12 mouse cellular contexts compared by ENCODE assay signal in the genomic region with DNA sequence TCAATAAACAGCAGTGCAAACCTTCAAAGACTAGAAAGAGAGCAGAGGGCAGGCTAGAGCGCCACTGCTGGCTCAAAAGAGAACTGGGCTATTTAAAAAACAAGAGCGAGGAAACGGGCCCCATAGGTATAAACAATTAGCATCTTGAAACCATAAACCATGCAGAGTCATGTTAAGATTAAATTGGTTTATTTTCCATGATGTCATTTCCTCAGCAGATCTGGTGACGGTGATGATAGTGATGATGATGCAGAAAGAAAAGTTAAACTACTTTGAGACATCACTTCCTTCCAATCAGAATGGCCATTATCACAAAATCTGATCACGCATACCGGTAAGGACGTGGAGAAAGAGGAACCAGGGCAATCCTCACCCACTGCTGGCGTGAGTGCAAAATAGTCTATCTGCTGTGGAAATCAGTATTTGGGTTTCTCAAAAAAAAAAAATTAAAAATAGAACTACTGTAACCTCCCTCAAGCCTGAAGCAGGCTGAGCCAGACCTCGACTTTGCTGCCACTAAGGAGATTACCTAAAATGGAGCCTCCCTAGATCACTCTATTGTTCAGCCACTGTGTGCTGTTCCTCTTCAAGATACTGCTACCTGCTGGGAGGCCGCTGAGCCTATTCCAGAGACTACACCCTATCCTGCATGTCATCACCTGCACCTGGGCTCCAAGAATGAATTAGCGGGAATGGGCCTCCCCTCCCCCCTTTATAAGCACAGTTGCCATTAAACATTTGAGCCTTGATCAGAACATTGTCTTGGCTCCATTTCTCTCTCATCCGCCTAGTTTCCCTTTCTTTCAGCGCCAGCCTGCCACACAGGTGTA. TPM values are rescaled to one million over a fixed set of nuclear protein-coding genes. Genes with fewer than 3 reads are reported as not detected.
DNase-seq lines count a peak whose midpoint lies in the region; ATAC-seq and TF ChIP-seq lines count a peak whose summit lies in the region.
"Had no signal": no experiment of that assay in that cellular context is flagged by ENCODE, and none has a peak within 500 bp of the region (broad histone marks: within the 10 kb centered on the region; RNA-seq: fewer than 3 reads in every experiment).

No protein-coding gene starts in this region.

- H3K4me3 ChIP-seq in midbrain, postnatal 0 days (ENCODE audit: low read depth, low read length) = no peak overlapping the region
- H3K4me3 ChIP-seq in midbrain, embryonic 15.5 days = no peak overlapping the region
- H3K4me3 ChIP-seq in liver, postnatal 0 days (ENCODE audit: low read depth, low read length) = no peak overlapping the region
- H3K4me3 ChIP-seq: kidney, embryonic 15.5 days; megakaryocyte, embryonic 14.5 days had no signal

- H3K9me3 ChIP-seq in midbrain, postnatal 0 days (ENCODE audit: low read length) = no peaks in the 10 kb centered on the region
- no peaks in the 10 kb centered on the region for H3K9me3 ChIP-seq in midbrain, embryonic 15.5 days
- no peaks in the 10 kb centered on the region for H3K9me3 ChIP-seq in liver, postnatal 0 days (ENCODE audit: low read length)
- H3K9me3 ChIP-seq: kidney, embryonic 15.5 days; megakaryocyte, embryonic 14.5 days had no signal

- ATAC-seq in midbrain, postnatal 0 days (ENCODE audit: low FRiP score) = no peak
- ATAC-seq in midbrain, embryonic 15.5 days (replicated peaks) = no peak
- no peak for ATAC-seq in liver, postnatal 0 days

- no peaks in the 10 kb centered on the region for H3K27me3 ChIP-seq in midbrain, postnatal 0 days (ENCODE audit: insufficient read depth, low read length)
- no peaks in the 10 kb centered on the region for H3K27me3 ChIP-seq in midbrain, embryonic 15.5 days (replicated peaks)
- H3K27me3 ChIP-seq in liver, postnatal 0 days (ENCODE audit: insufficient read depth, low read length) = no peaks in the 10 kb centered on the region
- H3K27me3 ChIP-seq: kidney, embryonic 15.5 days had no signal

- H3K4me1 ChIP-seq in midbrain, postnatal 0 days (ENCODE audit: insufficient read depth, low read length) = no peaks in the 10 kb centered on the region
- no peaks in the 10 kb centered on the region for H3K4me1 ChIP-seq in midbrain, embryonic 15.5 days
- peaks cover 7% of the 10 kb centered on the region for H3K4me1 ChIP-seq in liver, postnatal 0 days (ENCODE audit: insufficient read depth)
- H3K4me1 ChIP-seq: kidney, embryonic 15.5 days had no signal

- no peak overlapping the region for H3K9ac ChIP-seq in midbrain, postnatal 0 days (replicated peaks; ENCODE audit: low read length, poor library complexity, severe bottlenecking)
- no peak overlapping the region for H3K9ac ChIP-seq in midbrain, embryonic 15.5 days
- no peak overlapping the region for H3K9ac ChIP-seq in liver, postnatal 0 days (replicated peaks)
- H3K9ac ChIP-seq: kidney, embryonic 15.5 days had no signal

- 0 out of 2 replicates have a peak, but pooled peaks have one; percentile 9 for TF ChIP-seq CTCF in midbrain, postnatal 0 days (IDR thresholded peaks at IDR 0.05)
- peak; percentile 32; the same call in 1 of the 2 replicates for TF ChIP-seq CTCF in liver, postnatal 0 days (IDR thresholded peaks at IDR 0.05; ENCODE audit: low read depth)

- 69% methylated on average over 13 of the region's 13 CpGs for WGBS in midbrain, postnatal 0 days
- 68% methylated on average over 13 of the region's 13 CpGs for WGBS in midbrain, embryonic 15.5 days
- WGBS in liver, postnatal 0 days (ENCODE audit: insufficient replicate concordance) = 45% methylated on average over 13 of the region's 13 CpGs

- TF ChIP-seq EP300 in liver, postnatal 0 days (IDR thresholded peaks at IDR 0.05; ENCODE audit: low read depth) = no peak

- DNase-seq in midbrain, postnatal 0 days (ENCODE audit: low spot score) = no peak
- peak; percentile 70 for DNase-seq in ES-CJ7 (ENCODE audit: low read depth, low spot score)
- DNase-seq in liver, postnatal 0 days = no peak
- DNase-seq in thymus, postnatal 4 days = peak; percentile 45
- no peak for DNase-seq in retina, postnatal 1 day
- DNase-seq in gastrocnemius, postnatal 25 days = no peak
- DNase-seq: adrenal gland, postnatal 36 days; cerebellum, adult 11-12 months; heart, postnatal 14 days had no signal

- no peaks in the 10 kb centered on the region for H3K36me3 ChIP-seq in midbrain, postnatal 0 days (ENCODE audit: insufficient read depth, low read length)
- no peaks in the 10 kb centered on the region for H3K36me3 ChIP-seq in midbrain, embryonic 15.5 days (replicated peaks)
- H3K36me3 ChIP-seq in liver, postnatal 0 days (replicated peaks; ENCODE audit: insufficient read depth, low read length) = no peaks in the 10 kb centered on the region
- H3K36me3 ChIP-seq: kidney, embryonic 15.5 days had no signal

- H3K27ac ChIP-seq in midbrain, postnatal 0 days (ENCODE audit: low read depth, low read length) = no peak overlapping the region
- H3K27ac ChIP-seq in midbrain, embryonic 15.5 days = no peak overlapping the region
- no peak overlapping the region for H3K27ac ChIP-seq in liver, postnatal 0 days (ENCODE audit: low read depth)
- H3K27ac ChIP-seq: kidney, embryonic 15.5 days had no signal

- no peak overlapping the region for H3K4me2 ChIP-seq in midbrain, postnatal 0 days (ENCODE audit: low read depth, low read length, poor library complexity, severe bottlenecking)
- no peak overlapping the region for H3K4me2 ChIP-seq in midbrain, embryonic 15.5 days
- H3K4me2 ChIP-seq in liver, postnatal 0 days (ENCODE audit: low read depth, low read length) = no peak overlapping the region
- H3K4me2 ChIP-seq: kidney, embryonic 15.5 days had no signal

RNA-seq across cellular contexts. Expression of a gene that starts 11.4 kb away (rescaled TPM):
- 133 and 184 TPM in 2 replicates for total RNA-seq in midbrain, postnatal 0 days (2014; rRNA removed)
- polyA plus RNA-seq in midbrain, postnatal 0 days (2015; fragmentation: Nextera tagmentation; extraction: Ambion mirVana) = 616 and 676 TPM in 2 replicates
- 469 and 476 TPM in 2 replicates for polyA plus RNA-seq in midbrain, embryonic 15.5 days (2015; fragmentation: Nextera tagmentation; extraction: Ambion mirVana)
- 276 and 278 TPM in 2 replicates for polyA plus RNA-seq in liver, postnatal 0 days (2015; fragmentation: Nextera tagmentation; extraction: Ambion mirVana)
- total RNA-seq in gastrocnemius, postnatal 25 days (2021) = 10 to 100 TPM; 83.4 to 86.2 TPM

Comparison
In these comparisons a context has a peak if more than half of its experiments do, and no peak if none do; other contexts are left out.
1. DNase-seq: peak in ES-CJ7 (single experiment) and thymus, postnatal 4 days (single experiment); none in midbrain, postnatal 0 days (single experiment), liver, postnatal 0 days (single experiment), retina, postnatal 1 day (single experiment) and gastrocnemius, postnatal 25 days (single experiment).